Mouse (Mus musculus): ENCODE results near the gene Hunk. TPM values are rescaled to one million over a fixed set of nuclear protein-coding genes. Genes with fewer than 3 reads are reported as not detected.

Hunk gene
- polyA plus RNA-seq, 1 experiment from 2014 or later = 16.6 TPM

- 28% methylated on average over 10 of the region's 10 CpGs for WGBS
- peak; percentile 72 for ATAC-seq (ENCODE audit: borderline replicate concordance, extremely low read depth, low FRiP score, low TSS enrichment)
- no peaks in the 10 kb centered on the region for H3K27me3 ChIP-seq
- H3K4me1 ChIP-seq = peaks cover 16% of the 10 kb centered on the region
- no peaks in the 10 kb centered on the region for H3K36me3 ChIP-seq
- no peak overlapping the region for H3K27ac ChIP-seq
- no peak overlapping the region for H3K9ac ChIP-seq
- H3K4me3 ChIP-seq = no peak overlapping the region
- H3K4me2 ChIP-seq = no peak overlapping the region
- H3K9me3 ChIP-seq = no peaks in the 10 kb centered on the region
These were observed 156.6 kb downstream of the Hunk start for GRCm38 (mm10) chr16:90542383-90542782.

- Histone ChIP-seq H3K9me3 (no peaks in the 10 kb centered on the region), H3K27ac (peak overlapping the region; percentile 54; the same call in 1 of the 2 replicates), H3K4me2 (no peak overlapping the region), H3K4me3 (no peak overlapping the region), H3K27me3 (no peaks in the 10 kb centered on the region), H3K9ac (no peak overlapping the region), H3K36me3 (no peaks in the 10 kb centered on the region), H3K4me1 (peaks cover 16% of the 10 kb centered on the region)
- 27% methylated on average over 9 of the region's 9 CpGs for WGBS
- ATAC-seq (ENCODE audit: borderline replicate concordance, extremely low read depth, low FRiP score, low TSS enrichment) = peak; percentile 46; the same call in 1 of the 2 replicates
These were observed 158.4 kb downstream of the Hunk start for GRCm38 (mm10) chr16:90544175-90544574.

- ATAC-seq (ENCODE audit: borderline replicate concordance, extremely low read depth, low FRiP score, low TSS enrichment) = no peak
These were observed 159.7 kb downstream of the Hunk start for GRCm38 (mm10) chr16:90545509-90545908.

GRCm38 (mm10) chr16:90546591-90546990 lies 160.8 kb downstream of the Hunk start:
- Histone ChIP-seq H3K27me3 (no peaks in the 10 kb centered on the region), H3K36me3 (no peaks in the 10 kb centered on the region), H3K9ac (no peak overlapping the region), H3K4me1 (peaks cover 19% of the 10 kb centered on the region), H3K27ac (no peak overlapping the region), H3K9me3 (no peaks in the 10 kb centered on the region), H3K4me2 (no peak overlapping the region), H3K4me3 (no peak overlapping the region)
- ATAC-seq (ENCODE audit: borderline replicate concordance, extremely low read depth, low FRiP score, low TSS enrichment) = no peak
- 85% methylated on average over 3 of the region's 3 CpGs for WGBS

More at GRCm38 (mm10) chr16:90545509-90545908, 159.7 kb downstream of the Hunk start:
- H3K4me3 ChIP-seq = no peak overlapping the region
- H3K4me2 ChIP-seq = no peak overlapping the region
- H3K27ac ChIP-seq = peak overlapping the region; percentile 54; the same call in 1 of the 2 replicates
- H3K36me3 ChIP-seq = no peaks in the 10 kb centered on the region
- H3K9ac ChIP-seq = no peak overlapping the region
- peaks cover 16% of the 10 kb centered on the region for H3K4me1 ChIP-seq
- WGBS = 36% methylated on average over 3 of the region's 3 CpGs
- H3K9me3 ChIP-seq = no peaks in the 10 kb centered on the region
- H3K27me3 ChIP-seq = no peaks in the 10 kb centered on the region

- no peaks in the 10 kb centered on the region for H3K27me3 ChIP-seq
These were observed 162.2 kb downstream of the Hunk start for GRCm38 (mm10) chr16:90547996-90548395.

More at GRCm38 (mm10) chr16:90547996-90548395, 162.2 kb downstream of the Hunk start:
- no peak for ATAC-seq (ENCODE audit: borderline replicate concordance, extremely low read depth, low FRiP score, low TSS enrichment)
- H3K9ac ChIP-seq = no peak overlapping the region
- H3K27ac ChIP-seq = no peak overlapping the region
- no peak overlapping the region for H3K4me2 ChIP-seq
- WGBS = 74% methylated on average over 9 of the region's 9 CpGs
- H3K4me3 ChIP-seq = no peak overlapping the region
- H3K4me1 ChIP-seq = peaks cover 16% of the 10 kb centered on the region
- H3K9me3 ChIP-seq = no peaks in the 10 kb centered on the region
- no peaks in the 10 kb centered on the region for H3K36me3 ChIP-seq

Other genes with a start within 250 kb of the Hunk start
- 10.8 and 13.6 TPM in 2 replicates for gene Tiam1, start 242.2 kb upstream of the Hunk start, polyA plus RNA-seq (2015; fragmentation: Nextera tagmentation; extraction: Ambion mirVana)
- 1,192 and 1,274 TPM in 2 replicates for gene Sod1, start 165.3 kb upstream of the Hunk start, polyA plus RNA-seq (2015; fragmentation: Nextera tagmentation; extraction: Ambion mirVana)
- gene Scaf4, start 101.5 kb upstream of the Hunk start, polyA plus RNA-seq (2015; fragmentation: Nextera tagmentation; extraction: Ambion mirVana) = 23.8 and 25.7 TPM in 2 replicates

All from lung, embryonic 15.5 days (tissue).